Mouse (Mus musculus): ENCODE results near the gene Kcnv2. TPM values are rescaled to one million over a fixed set of nuclear protein-coding genes. Genes with fewer than 3 reads are reported as not detected.

Kcnv2 gene
- polyA plus RNA-seq, 1 experiment, result not detected

- Histone ChIP-seq H3K4me3 (ENCODE audit: extremely low read depth, insufficient read depth, insufficient read length) (no peak overlapping the region), H3K27me3 (ENCODE audit: control insufficient read depth, insufficient read depth, low read length) (no peaks in the 10 kb centered on the region), H3K27ac (ENCODE audit: insufficient read depth, low read length) (no peak overlapping the region), H3K4me1 (ENCODE audit: control insufficient read depth, insufficient read depth, insufficient read length) (peaks cover 6% of the 10 kb centered on the region; the same call in 1 of the 2 replicates), H3K36me3 (ENCODE audit: control insufficient read depth, insufficient read depth, low read length) (no peaks in the 10 kb centered on the region)
- 77% methylated on average over 3 of the region's 3 CpGs for WGBS
- TF ChIP-seq POLR2A (IDR thresholded peaks at IDR 0.05; ENCODE audit: low read depth, low read length) (no peak), CTCF (IDR thresholded peaks at IDR 0.05; ENCODE audit: extremely low read depth, insufficient read depth, insufficient read length, insufficient replicate concordance) (no peak)
- no peak for DNase-seq (ENCODE audit: low read depth in 1 of 2, low spot score in 2 of 2)
Observed at GRCm38 (mm10) chr19:27313080-27313413, 9.3 kb upstream of the Kcnv2 start.

- Histone ChIP-seq H3K27me3 (ENCODE audit: control insufficient read depth, insufficient read depth, low read length) (no peaks in the 10 kb centered on the region), H3K27ac (ENCODE audit: insufficient read depth, low read length) (no peak overlapping the region), H3K4me3 (ENCODE audit: extremely low read depth, insufficient read depth, insufficient read length) (no peak overlapping the region), H3K36me3 (ENCODE audit: control insufficient read depth, insufficient read depth, low read length) (no peaks in the 10 kb centered on the region), H3K4me1 (ENCODE audit: control insufficient read depth, insufficient read depth, insufficient read length) (no peaks in the 10 kb centered on the region)
- DNase-seq (ENCODE audit: low read depth in 1 of 2, low spot score in 2 of 2), result no peak
- no peak for TF ChIP-seq POLR2A (IDR thresholded peaks at IDR 0.05; ENCODE audit: low read depth, low read length)
- TF ChIP-seq CTCF (IDR thresholded peaks at IDR 0.05; ENCODE audit: extremely low read depth, insufficient read depth, insufficient read length, insufficient replicate concordance), result no peak
- WGBS, result 59% methylated on average over 10 of the region's 10 CpGs
Observed at GRCm38 (mm10) chr19:27316313-27317258, 5.8 kb upstream of the Kcnv2 start.

- H3K27ac ChIP-seq (ENCODE audit: insufficient read depth, low read length), result no peak overlapping the region
- H3K36me3 ChIP-seq (ENCODE audit: control insufficient read depth, insufficient read depth, low read length), result no peaks in the 10 kb centered on the region
- H3K4me1 ChIP-seq (ENCODE audit: control insufficient read depth, insufficient read depth, insufficient read length), result no peaks in the 10 kb centered on the region
- TF ChIP-seq CTCF (IDR thresholded peaks at IDR 0.05; ENCODE audit: extremely low read depth, insufficient read depth, insufficient read length, insufficient replicate concordance), result no peak
- TF ChIP-seq POLR2A (IDR thresholded peaks at IDR 0.05; ENCODE audit: low read depth, low read length), result no peak
- WGBS, result 89% methylated on average over 5 of the region's 5 CpGs
- no peak overlapping the region for H3K4me3 ChIP-seq (ENCODE audit: extremely low read depth, insufficient read depth, insufficient read length)
- no peaks in the 10 kb centered on the region for H3K27me3 ChIP-seq (ENCODE audit: control insufficient read depth, insufficient read depth, low read length)
- no peak for DNase-seq (ENCODE audit: low read depth in 1 of 2, low spot score in 2 of 2)
Observed at GRCm38 (mm10) chr19:27317337-27317736, 5.1 kb upstream of the Kcnv2 start.

DNA sequence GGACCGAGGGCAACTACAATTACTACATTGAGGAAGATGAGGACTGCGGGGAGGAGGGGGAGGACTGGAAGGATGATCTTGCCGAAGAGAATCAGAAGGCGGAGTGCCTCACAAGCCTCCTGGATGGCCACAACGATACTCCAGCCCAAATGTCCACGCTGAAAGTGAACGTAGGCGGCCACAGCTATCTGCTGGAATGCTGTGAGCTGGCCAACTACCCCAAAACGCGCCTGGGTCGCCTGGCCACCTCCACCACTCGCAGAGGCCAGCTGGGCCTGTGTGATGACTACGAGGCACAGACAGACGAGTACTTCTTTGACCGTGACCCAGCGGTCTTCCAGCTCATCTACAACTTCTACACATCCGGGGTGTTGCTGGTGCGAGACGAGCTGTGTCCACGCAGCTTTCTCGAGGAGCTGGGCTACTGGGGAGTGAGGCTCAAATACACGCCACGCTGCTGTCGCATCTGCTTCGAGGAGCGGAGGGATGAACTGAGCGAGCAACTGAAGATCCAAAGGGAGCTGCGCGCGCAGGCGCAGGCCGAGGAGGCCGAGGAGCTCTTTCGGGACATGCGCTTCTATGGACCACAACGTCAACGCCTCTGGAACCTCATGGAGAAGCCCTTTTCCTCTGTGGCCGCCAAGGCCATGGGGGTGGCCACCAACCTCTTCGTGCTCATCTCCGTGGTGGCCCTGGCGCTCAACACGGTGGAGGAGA lies 681 bp downstream of the Kcnv2 start:
- no peak for DNase-seq (ENCODE audit: low read depth in 1 of 2, low spot score in 2 of 2)
- no peaks in the 10 kb centered on the region for H3K4me1 ChIP-seq (ENCODE audit: control insufficient read depth, insufficient read depth, insufficient read length)
- no peak overlapping the region for H3K4me3 ChIP-seq (ENCODE audit: extremely low read depth, insufficient read depth, insufficient read length)
- 96% methylated on average over 42 of the region's 42 CpGs for WGBS
- H3K27me3 ChIP-seq (ENCODE audit: control insufficient read depth, insufficient read depth, low read length), result no peaks in the 10 kb centered on the region
- TF ChIP-seq CTCF (IDR thresholded peaks at IDR 0.05; ENCODE audit: extremely low read depth, insufficient read depth, insufficient read length, insufficient replicate concordance), result no peak
- TF ChIP-seq POLR2A (IDR thresholded peaks at IDR 0.05; ENCODE audit: low read depth, low read length), result no peak
- H3K27ac ChIP-seq (ENCODE audit: insufficient read depth, low read length), result no peak overlapping the region
- no peaks in the 10 kb centered on the region for H3K36me3 ChIP-seq (ENCODE audit: control insufficient read depth, insufficient read depth, low read length)

GRCm38 (mm10) chr19:27325558-27325957 lies 3.2 kb downstream of the Kcnv2 start:
- WGBS, result 88% methylated on average over 6 of the region's 6 CpGs
- Histone ChIP-seq H3K36me3 (ENCODE audit: control insufficient read depth, insufficient read depth, low read length) (no peaks in the 10 kb centered on the region), H3K4me3 (ENCODE audit: extremely low read depth, insufficient read depth, insufficient read length) (no peak overlapping the region), H3K27ac (ENCODE audit: insufficient read depth, low read length) (no peak overlapping the region), H3K4me1 (ENCODE audit: control insufficient read depth, insufficient read depth, insufficient read length) (no peaks in the 10 kb centered on the region), H3K27me3 (ENCODE audit: control insufficient read depth, insufficient read depth, low read length) (no peaks in the 10 kb centered on the region)
- no peak for TF ChIP-seq CTCF (IDR thresholded peaks at IDR 0.05; ENCODE audit: extremely low read depth, insufficient read depth, insufficient read length, insufficient replicate concordance)
- no peak for TF ChIP-seq POLR2A (IDR thresholded peaks at IDR 0.05; ENCODE audit: low read depth, low read length)
- DNase-seq (ENCODE audit: low read depth in 1 of 2, low spot score in 2 of 2), result no peak

DNA sequence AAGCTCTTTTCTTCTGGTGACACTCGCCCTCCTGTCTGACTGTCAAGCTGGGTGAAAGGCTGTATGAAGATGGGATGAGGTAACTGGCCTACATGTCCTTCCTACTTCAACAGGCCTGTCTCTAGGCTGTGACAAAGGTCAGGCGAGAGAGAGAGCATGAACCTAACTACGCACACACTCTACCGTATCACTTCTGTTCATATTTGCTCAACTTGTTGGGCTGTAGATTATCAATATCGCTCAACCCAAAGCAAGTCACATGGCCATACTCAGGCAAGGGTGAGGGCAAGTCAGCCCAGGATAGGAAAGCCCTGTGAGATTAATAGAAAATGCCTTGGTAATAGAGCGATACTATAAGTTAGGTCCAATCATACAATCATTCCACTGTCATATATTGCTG lies 5.2 kb downstream of the Kcnv2 start:
- TF ChIP-seq CTCF (IDR thresholded peaks at IDR 0.05; ENCODE audit: extremely low read depth, insufficient read depth, insufficient read length, insufficient replicate concordance) (no peak), POLR2A (IDR thresholded peaks at IDR 0.05; ENCODE audit: low read depth, low read length) (no peak)
- no peak for DNase-seq (ENCODE audit: low read depth in 1 of 2, low spot score in 2 of 2)
- Histone ChIP-seq H3K27ac (ENCODE audit: insufficient read depth, low read length) (no peak overlapping the region), H3K4me3 (ENCODE audit: extremely low read depth, insufficient read depth, insufficient read length) (no peak overlapping the region), H3K4me1 (ENCODE audit: control insufficient read depth, insufficient read depth, insufficient read length) (no peaks in the 10 kb centered on the region), H3K36me3 (ENCODE audit: control insufficient read depth, insufficient read depth, low read length) (no peaks in the 10 kb centered on the region), H3K27me3 (ENCODE audit: control insufficient read depth, insufficient read depth, low read length) (no peaks in the 10 kb centered on the region)
- 93% methylated on average over 6 of the region's 6 CpGs for WGBS

Measured in spleen, adult 2 months (tissue).